Mouse (Mus musculus): ENCODE measurements around the gene Tor3a. TPM values are rescaled to one million over a fixed set of nuclear protein-coding genes. Genes with fewer than 3 reads are reported as not detected.
A peak's percentile ranks its signal among the peaks of the same experiment; 100 is the strongest.

Gene Tor3a
- polyA plus RNA-seq, 1 experiment from 2014 or later = 6.5 TPM

GRCm38 (mm10) chr1:156644780-156645523 lies 29.2 kb downstream of the Tor3a start:
- Histone ChIP-seq H3K27ac (ENCODE audit: low read depth, low read length) (no peak overlapping the region), H3K4me2 (replicated peaks; ENCODE audit: low read depth, low read length) (no peak overlapping the region), H3K27me3 (ENCODE audit: control insufficient read depth, insufficient read depth, low read length) (no peaks in the 10 kb centered on the region; the same call in 1 of the 2 replicates), H3K4me1 (replicated peaks; ENCODE audit: control insufficient read depth, insufficient read depth, low read length) (no peaks in the 10 kb centered on the region), H3K9me3 (ENCODE audit: control insufficient read depth, low read length) (no peaks in the 10 kb centered on the region), H3K36me3 (ENCODE audit: control insufficient read depth, insufficient read depth, low read length) (no peaks in the 10 kb centered on the region), H3K4me3 (ENCODE audit: low read depth, low read length) (no peak overlapping the region), H3K9ac (ENCODE audit: low read depth, low read length) (no peak overlapping the region)
- DNase-seq (ENCODE audit: low spot score) (no peak), ATAC-seq (ENCODE audit: low FRiP score) (no peak)
- 77% methylated on average over 13 of the region's 13 CpGs for WGBS

- H3K9me3 ChIP-seq (ENCODE audit: control insufficient read depth, low read length) = no peaks in the 10 kb centered on the region
- ATAC-seq (ENCODE audit: low FRiP score) (no peak), DNase-seq (ENCODE audit: low spot score) (no peak)
- WGBS = 69% methylated on average over 10 of the region's 10 CpGs
- no peaks in the 10 kb centered on the region; the same call in 1 of the 2 replicates for H3K27me3 ChIP-seq (ENCODE audit: control insufficient read depth, insufficient read depth, low read length)
- H3K36me3 ChIP-seq (ENCODE audit: control insufficient read depth, insufficient read depth, low read length) = no peaks in the 10 kb centered on the region
- H3K27ac ChIP-seq (ENCODE audit: low read depth, low read length) = no peak overlapping the region
- no peak overlapping the region for H3K4me2 ChIP-seq (replicated peaks; ENCODE audit: low read depth, low read length)
- no peak overlapping the region for H3K4me3 ChIP-seq (ENCODE audit: low read depth, low read length)
- no peak overlapping the region for H3K9ac ChIP-seq (ENCODE audit: low read depth, low read length)
- no peaks in the 10 kb centered on the region for H3K4me1 ChIP-seq (replicated peaks; ENCODE audit: control insufficient read depth, insufficient read depth, low read length)
Observed at GRCm38 (mm10) chr1:156644061-156644460, 30.1 kb downstream of the Tor3a start.

GRCm38 (mm10) chr1:156642813-156643212 lies 31.3 kb downstream of the Tor3a start:
- Histone ChIP-seq H3K27me3 (ENCODE audit: control insufficient read depth, insufficient read depth, low read length) (no peaks in the 10 kb centered on the region; the same call in 1 of the 2 replicates), H3K36me3 (ENCODE audit: control insufficient read depth, insufficient read depth, low read length) (no peaks in the 10 kb centered on the region), H3K4me1 (replicated peaks; ENCODE audit: control insufficient read depth, insufficient read depth, low read length) (no peaks in the 10 kb centered on the region), H3K4me3 (ENCODE audit: low read depth, low read length) (no peak overlapping the region), H3K27ac (ENCODE audit: low read depth, low read length) (no peak overlapping the region), H3K9me3 (ENCODE audit: control insufficient read depth, low read length) (no peaks in the 10 kb centered on the region), H3K9ac (ENCODE audit: low read depth, low read length) (no peak overlapping the region), H3K4me2 (replicated peaks; ENCODE audit: low read depth, low read length) (no peak overlapping the region)
- no peak for DNase-seq (ENCODE audit: low spot score)
- ATAC-seq (ENCODE audit: low FRiP score) = no peak
- WGBS = 73% methylated on average over 12 of the region's 12 CpGs

DNA sequence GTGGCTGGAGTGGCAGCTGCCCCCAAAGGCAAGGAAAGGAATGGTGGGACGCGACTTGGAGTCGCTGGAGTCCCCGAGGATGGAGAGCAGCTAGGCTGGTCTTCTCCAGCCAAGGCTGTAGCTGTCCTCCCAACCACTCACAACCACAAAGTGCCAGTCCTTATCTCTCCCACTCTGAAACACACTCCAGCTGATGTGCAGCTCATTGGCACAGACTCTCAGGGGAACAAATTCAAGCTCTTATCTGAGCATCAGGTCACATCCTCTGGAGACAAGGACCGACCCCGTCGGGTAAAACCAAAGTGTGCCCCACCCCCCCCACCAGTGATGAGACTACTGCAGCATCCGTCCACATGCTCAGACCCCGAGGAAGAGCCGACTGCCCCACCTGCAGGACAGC lies 32.3 kb downstream of the Tor3a start:
- WGBS = 87% methylated on average over 10 of the region's 10 CpGs
- Histone ChIP-seq H3K4me2 (replicated peaks; ENCODE audit: low read depth, low read length) (no peak overlapping the region), H3K4me1 (replicated peaks; ENCODE audit: control insufficient read depth, insufficient read depth, low read length) (no peaks in the 10 kb centered on the region), H3K27ac (ENCODE audit: low read depth, low read length) (no peak overlapping the region), H3K27me3 (ENCODE audit: control insufficient read depth, insufficient read depth, low read length) (no peaks in the 10 kb centered on the region; the same call in 1 of the 2 replicates), H3K36me3 (ENCODE audit: control insufficient read depth, insufficient read depth, low read length) (no peaks in the 10 kb centered on the region), H3K9ac (ENCODE audit: low read depth, low read length) (no peak overlapping the region), H3K4me3 (ENCODE audit: low read depth, low read length) (no peak overlapping the region), H3K9me3 (ENCODE audit: control insufficient read depth, low read length) (no peaks in the 10 kb centered on the region)
- ATAC-seq (ENCODE audit: low FRiP score) (no peak), DNase-seq (ENCODE audit: low spot score) (no peak)

- no peak for ATAC-seq (ENCODE audit: low FRiP score)
- Histone ChIP-seq H3K27ac (ENCODE audit: low read depth, low read length) (no peak overlapping the region), H3K9ac (ENCODE audit: low read depth, low read length) (no peak overlapping the region), H3K4me3 (ENCODE audit: low read depth, low read length) (no peak overlapping the region), H3K36me3 (ENCODE audit: control insufficient read depth, insufficient read depth, low read length) (0 out of 2 replicates have a peak, but pooled peaks cover 5% of the 10 kb centered on the region), H3K27me3 (ENCODE audit: control insufficient read depth, insufficient read depth, low read length) (no peaks in the 10 kb centered on the region; the same call in 1 of the 2 replicates), H3K4me2 (replicated peaks; ENCODE audit: low read depth, low read length) (no peak overlapping the region), H3K9me3 (ENCODE audit: control insufficient read depth, low read length) (no peaks in the 10 kb centered on the region), H3K4me1 (replicated peaks; ENCODE audit: control insufficient read depth, insufficient read depth, low read length) (no peaks in the 10 kb centered on the region)
- 74% methylated on average over 4 of the region's 4 CpGs for whole genome bisulfite sequencing
- no peak for DNase-seq (ENCODE audit: low spot score)
Observed at GRCm38 (mm10) chr1:156640577-156640976, 33.6 kb downstream of the Tor3a start.

DNA sequence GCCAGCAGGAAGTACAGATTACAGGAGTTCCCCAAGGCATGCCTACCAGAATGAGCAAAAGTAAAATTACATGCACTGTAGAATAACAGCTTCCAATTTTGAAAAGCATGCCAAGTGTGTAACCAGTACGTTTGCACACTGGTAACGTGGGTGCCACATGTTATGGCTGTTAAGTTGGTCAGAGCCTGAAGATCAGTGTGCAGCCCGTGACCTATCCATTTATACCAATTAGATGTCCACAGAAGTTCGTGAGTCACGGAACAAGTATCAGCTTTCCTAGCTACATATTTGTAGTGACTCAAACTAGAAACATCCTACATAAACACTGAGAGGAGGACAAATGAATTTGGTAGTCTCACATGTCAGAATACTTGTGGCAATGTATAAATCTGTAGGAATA lies 34.7 kb downstream of the Tor3a start:
- H3K4me2 ChIP-seq (replicated peaks; ENCODE audit: low read depth, low read length) = no peak overlapping the region
- H3K36me3 ChIP-seq (ENCODE audit: control insufficient read depth, insufficient read depth, low read length) = peaks cover 7% of the 10 kb centered on the region; the same call in 1 of the 2 replicates
- no peak for DNase-seq (ENCODE audit: low spot score)
- no peak overlapping the region for H3K4me3 ChIP-seq (ENCODE audit: low read depth, low read length)
- no peaks in the 10 kb centered on the region for H3K9me3 ChIP-seq (ENCODE audit: control insufficient read depth, low read length)
- no peaks in the 10 kb centered on the region; the same call in 1 of the 2 replicates for H3K27me3 ChIP-seq (ENCODE audit: control insufficient read depth, insufficient read depth, low read length)
- H3K9ac ChIP-seq (ENCODE audit: low read depth, low read length) = no peak overlapping the region
- no peaks in the 10 kb centered on the region for H3K4me1 ChIP-seq (replicated peaks; ENCODE audit: control insufficient read depth, insufficient read depth, low read length)
- WGBS = 90% methylated on average over 5 of the region's 5 CpGs
- no peak overlapping the region for H3K27ac ChIP-seq (ENCODE audit: low read depth, low read length)
- ATAC-seq (ENCODE audit: low FRiP score) = no peak

DNA sequence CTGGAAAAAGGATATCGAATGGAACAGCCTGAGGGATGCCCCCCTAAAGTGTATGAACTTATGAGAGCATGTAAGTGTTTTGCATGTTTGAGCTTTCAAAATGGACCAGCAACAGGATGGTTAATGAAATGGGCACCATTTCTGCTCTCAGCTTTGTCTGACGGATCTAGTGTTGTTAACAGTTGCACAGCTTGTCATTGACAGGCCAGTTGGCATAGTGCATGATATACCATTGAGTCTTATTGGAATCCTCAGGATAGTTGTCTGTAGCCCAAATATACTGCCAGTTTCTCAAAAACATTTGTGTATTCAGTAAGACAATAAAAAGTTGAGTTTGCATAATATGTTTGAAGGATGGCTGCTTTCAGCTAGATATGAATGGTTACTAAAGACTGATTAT lies 39.0 kb downstream of the Tor3a start:
- Histone ChIP-seq H3K4me2 (replicated peaks; ENCODE audit: low read depth, low read length) (no peak overlapping the region), H3K27me3 (ENCODE audit: control insufficient read depth, insufficient read depth, low read length) (no peaks in the 10 kb centered on the region), H3K27ac (ENCODE audit: low read depth, low read length) (no peak overlapping the region), H3K9me3 (ENCODE audit: control insufficient read depth, low read length) (no peaks in the 10 kb centered on the region), H3K36me3 (ENCODE audit: control insufficient read depth, insufficient read depth, low read length) (peaks cover 17% of the 10 kb centered on the region), H3K9ac (ENCODE audit: low read depth, low read length) (no peak overlapping the region), H3K4me1 (replicated peaks; ENCODE audit: control insufficient read depth, insufficient read depth, low read length) (no peaks in the 10 kb centered on the region), H3K4me3 (ENCODE audit: low read depth, low read length) (no peak overlapping the region)
- WGBS = 83% methylated on average over 2 of the region's 2 CpGs
- ATAC-seq (ENCODE audit: low FRiP score) = no peak
- no peak for DNase-seq (ENCODE audit: low spot score)

- Histone ChIP-seq H3K27me3 (ENCODE audit: control insufficient read depth, insufficient read depth, low read length) (no peaks in the 10 kb centered on the region), H3K4me2 (replicated peaks; ENCODE audit: low read depth, low read length) (no peak overlapping the region), H3K9me3 (ENCODE audit: control insufficient read depth, low read length) (no peaks in the 10 kb centered on the region), H3K27ac (ENCODE audit: low read depth, low read length) (no peak overlapping the region), H3K36me3 (ENCODE audit: control insufficient read depth, insufficient read depth, low read length) (peaks cover 17% of the 10 kb centered on the region), H3K4me1 (replicated peaks; ENCODE audit: control insufficient read depth, insufficient read depth, low read length) (no peaks in the 10 kb centered on the region), H3K4me3 (ENCODE audit: low read depth, low read length) (no peak overlapping the region), H3K9ac (ENCODE audit: low read depth, low read length) (no peak overlapping the region)
- WGBS = 80% methylated on average over 10 of the region's 10 CpGs
- ATAC-seq (ENCODE audit: low FRiP score) (no peak), DNase-seq (ENCODE audit: low spot score) (peak; percentile 60)
Observed at GRCm38 (mm10) chr1:156633095-156633494, 41.1 kb downstream of the Tor3a start.

- Histone ChIP-seq H3K27me3 (ENCODE audit: control insufficient read depth, insufficient read depth, low read length) (no peaks in the 10 kb centered on the region), H3K27ac (ENCODE audit: low read depth, low read length) (no peak overlapping the region), H3K36me3 (ENCODE audit: control insufficient read depth, insufficient read depth, low read length) (peaks cover 14% of the 10 kb centered on the region), H3K9ac (ENCODE audit: low read depth, low read length) (no peak overlapping the region), H3K4me1 (replicated peaks; ENCODE audit: control insufficient read depth, insufficient read depth, low read length) (no peaks in the 10 kb centered on the region), H3K4me2 (replicated peaks; ENCODE audit: low read depth, low read length) (no peak overlapping the region), H3K9me3 (ENCODE audit: control insufficient read depth, low read length) (no peaks in the 10 kb centered on the region), H3K4me3 (ENCODE audit: low read depth, low read length) (no peak overlapping the region)
- DNase-seq (ENCODE audit: low spot score) (peak; percentile 27), ATAC-seq (ENCODE audit: low FRiP score) (no peak)
Observed at GRCm38 (mm10) chr1:156630965-156631364, 43.2 kb downstream of the Tor3a start.

Data from hindbrain, embryonic 11.5 days (tissue).